Mouse (Mus musculus): ENCODE data around the gene Sik3. TPM values are rescaled to one million over a fixed set of nuclear protein-coding genes. Genes with fewer than 3 reads are reported as not detected.
A peak's percentile ranks its signal among the peaks of the same experiment; 100 is the strongest.

Gene Sik3
- polyA plus RNA-seq, 1 experiment from 2014 or later, result 10.6 TPM

GRCm38 (mm10) chr9:46067691-46068090 lies 55.1 kb downstream of the Sik3 start:
- 0 out of 2 replicates have a peak overlapping the region, but pooled peaks have one; percentile 26 for H3K27ac ChIP-seq (replicated peaks; ENCODE audit: low read depth, low read length)

GRCm38 (mm10) chr9:46069013-46069412 lies 56.4 kb downstream of the Sik3 start:
- DNase-seq (ENCODE audit: low spot score), result no peak
- Histone ChIP-seq H3K27ac (replicated peaks; ENCODE audit: low read depth, low read length) (no peak overlapping the region), H3K4me3 (ENCODE audit: low read depth, low read length) (no peak overlapping the region), H3K36me3 (ENCODE audit: control insufficient read depth, insufficient read depth, low read length) (no peaks in the 10 kb centered on the region), H3K4me2 (ENCODE audit: low read depth, severe bottlenecking) (no peak overlapping the region), H3K9ac (ENCODE audit: low read length) (no peak overlapping the region), H3K27me3 (ENCODE audit: control insufficient read depth, insufficient read depth, low read length) (no peaks in the 10 kb centered on the region), H3K9me3 (ENCODE audit: control insufficient read depth, low read length) (no peaks in the 10 kb centered on the region), H3K4me1 (ENCODE audit: control insufficient read depth, insufficient read depth, low read length) (peaks cover 19% of the 10 kb centered on the region)
- WGBS, result 83% methylated on average over 4 of the region's 4 CpGs
- ATAC-seq (ENCODE audit: insufficient number of reproducible peaks, low FRiP score, low TSS enrichment, low read depth), result no peak

More at GRCm38 (mm10) chr9:46067691-46068090, 55.1 kb downstream of the Sik3 start:
- no peak overlapping the region for H3K4me3 ChIP-seq (ENCODE audit: low read depth, low read length)
- ATAC-seq (ENCODE audit: insufficient number of reproducible peaks, low FRiP score, low TSS enrichment, low read depth) (peak; percentile 44; the same call in 1 of the 2 replicates), DNase-seq (ENCODE audit: low spot score) (peak; percentile 55)
- no peaks in the 10 kb centered on the region for H3K27me3 ChIP-seq (ENCODE audit: control insufficient read depth, insufficient read depth, low read length)
- 47% methylated on average over 7 of the region's 7 CpGs for WGBS
- no peaks in the 10 kb centered on the region for H3K9me3 ChIP-seq (ENCODE audit: control insufficient read depth, low read length)
- no peaks in the 10 kb centered on the region for H3K36me3 ChIP-seq (ENCODE audit: control insufficient read depth, insufficient read depth, low read length)
- H3K4me2 ChIP-seq (ENCODE audit: low read depth, severe bottlenecking), result no peak overlapping the region
- peaks cover 19% of the 10 kb centered on the region for H3K4me1 ChIP-seq (ENCODE audit: control insufficient read depth, insufficient read depth, low read length)
- no peak overlapping the region for H3K9ac ChIP-seq (ENCODE audit: low read length)

- Histone ChIP-seq H3K9ac (ENCODE audit: low read length) (no peak overlapping the region), H3K27ac (replicated peaks; ENCODE audit: low read depth, low read length) (no peak overlapping the region), H3K36me3 (ENCODE audit: control insufficient read depth, insufficient read depth, low read length) (no peaks in the 10 kb centered on the region), H3K27me3 (ENCODE audit: control insufficient read depth, insufficient read depth, low read length) (no peaks in the 10 kb centered on the region), H3K9me3 (ENCODE audit: control insufficient read depth, low read length) (no peaks in the 10 kb centered on the region), H3K4me2 (ENCODE audit: low read depth, severe bottlenecking) (no peak overlapping the region), H3K4me1 (ENCODE audit: control insufficient read depth, insufficient read depth, low read length) (peaks cover 11% of the 10 kb centered on the region), H3K4me3 (ENCODE audit: low read depth, low read length) (no peak overlapping the region)
- no peak for DNase-seq (ENCODE audit: low spot score)
- no peak for ATAC-seq (ENCODE audit: insufficient number of reproducible peaks, low FRiP score, low TSS enrichment, low read depth)
- 65% methylated on average over 9 of the region's 9 CpGs for WGBS
These were observed 59.6 kb downstream of the Sik3 start for GRCm38 (mm10) chr9:46072101-46072835.

GRCm38 (mm10) chr9:46073443-46073842 lies 60.8 kb downstream of the Sik3 start:
- H3K27me3 ChIP-seq (ENCODE audit: control insufficient read depth, insufficient read depth, low read length), result no peaks in the 10 kb centered on the region
- H3K4me2 ChIP-seq (ENCODE audit: low read depth, severe bottlenecking), result no peak overlapping the region
- WGBS, result 76% methylated on average over 3 of the region's 3 CpGs
- H3K9me3 ChIP-seq (ENCODE audit: control insufficient read depth, low read length), result no peaks in the 10 kb centered on the region
- ATAC-seq (ENCODE audit: insufficient number of reproducible peaks, low FRiP score, low TSS enrichment, low read depth) (no peak), DNase-seq (ENCODE audit: low spot score) (no peak)
- no peak overlapping the region for H3K27ac ChIP-seq (replicated peaks; ENCODE audit: low read depth, low read length)
- H3K4me1 ChIP-seq (ENCODE audit: control insufficient read depth, insufficient read depth, low read length), result peaks cover 4% of the 10 kb centered on the region; the same call in 1 of the 2 replicates
- H3K9ac ChIP-seq (ENCODE audit: low read length), result no peak overlapping the region
- no peaks in the 10 kb centered on the region for H3K36me3 ChIP-seq (ENCODE audit: control insufficient read depth, insufficient read depth, low read length)
- H3K4me3 ChIP-seq (ENCODE audit: low read depth, low read length), result no peak overlapping the region

- H3K27me3 ChIP-seq (ENCODE audit: control insufficient read depth, insufficient read depth, low read length), result no peaks in the 10 kb centered on the region
- peaks cover 4% of the 10 kb centered on the region; the same call in 1 of the 2 replicates for H3K4me1 ChIP-seq (ENCODE audit: control insufficient read depth, insufficient read depth, low read length)
- no peak overlapping the region for H3K27ac ChIP-seq (replicated peaks; ENCODE audit: low read depth, low read length)
- H3K36me3 ChIP-seq (ENCODE audit: control insufficient read depth, insufficient read depth, low read length), result no peaks in the 10 kb centered on the region
- H3K4me3 ChIP-seq (ENCODE audit: low read depth, low read length), result no peak overlapping the region
- 83% methylated on average over 2 of the region's 2 CpGs for WGBS
- H3K4me2 ChIP-seq (ENCODE audit: low read depth, severe bottlenecking), result no peak overlapping the region
- DNase-seq (ENCODE audit: low spot score), result no peak
- H3K9ac ChIP-seq (ENCODE audit: low read length), result no peak overlapping the region
- no peaks in the 10 kb centered on the region for H3K9me3 ChIP-seq (ENCODE audit: control insufficient read depth, low read length)
- no peak for ATAC-seq (ENCODE audit: insufficient number of reproducible peaks, low FRiP score, low TSS enrichment, low read depth)
These were observed 63.0 kb downstream of the Sik3 start for GRCm38 (mm10) chr9:46075578-46075977.

- Histone ChIP-seq H3K36me3 (ENCODE audit: control insufficient read depth, insufficient read depth, low read length) (no peaks in the 10 kb centered on the region), H3K4me3 (ENCODE audit: low read depth, low read length) (no peak overlapping the region), H3K4me1 (ENCODE audit: control insufficient read depth, insufficient read depth, low read length) (no peaks in the 10 kb centered on the region), H3K27ac (replicated peaks; ENCODE audit: low read depth, low read length) (no peak overlapping the region), H3K9ac (ENCODE audit: low read length) (no peak overlapping the region), H3K4me2 (ENCODE audit: low read depth, severe bottlenecking) (no peak overlapping the region), H3K9me3 (ENCODE audit: control insufficient read depth, low read length) (no peaks in the 10 kb centered on the region), H3K27me3 (ENCODE audit: control insufficient read depth, insufficient read depth, low read length) (no peaks in the 10 kb centered on the region)
- ATAC-seq (ENCODE audit: insufficient number of reproducible peaks, low FRiP score, low TSS enrichment, low read depth), result no peak
- WGBS, result 65% methylated on average over 6 of the region's 6 CpGs
- DNase-seq (ENCODE audit: low spot score), result no peak
These were observed 69.8 kb downstream of the Sik3 start for GRCm38 (mm10) chr9:46082381-46082821.

- no peaks in the 10 kb centered on the region for H3K27me3 ChIP-seq (ENCODE audit: control insufficient read depth, insufficient read depth, low read length)
- H3K9me3 ChIP-seq (ENCODE audit: control insufficient read depth, low read length), result no peaks in the 10 kb centered on the region
- no peaks in the 10 kb centered on the region for H3K4me1 ChIP-seq (ENCODE audit: control insufficient read depth, insufficient read depth, low read length)
- H3K4me2 ChIP-seq (ENCODE audit: low read depth, severe bottlenecking), result no peak overlapping the region
- no peaks in the 10 kb centered on the region for H3K36me3 ChIP-seq (ENCODE audit: control insufficient read depth, insufficient read depth, low read length)
- no peak overlapping the region for H3K4me3 ChIP-seq (ENCODE audit: low read depth, low read length)
- DNase-seq (ENCODE audit: low spot score) (no peak), ATAC-seq (ENCODE audit: insufficient number of reproducible peaks, low FRiP score, low TSS enrichment, low read depth) (no peak)
- WGBS, result 95% methylated on average over 7 of the region's 7 CpGs
- no peak overlapping the region for H3K27ac ChIP-seq (replicated peaks; ENCODE audit: low read depth, low read length)
- no peak overlapping the region for H3K9ac ChIP-seq (ENCODE audit: low read length)
These were observed 70.9 kb downstream of the Sik3 start for GRCm38 (mm10) chr9:46083490-46083893.

GRCm38 (mm10) chr9:46085898-46086297 lies 73.3 kb downstream of the Sik3 start:
- WGBS, result 68% methylated on average over 7 of the region's 7 CpGs
- Histone ChIP-seq H3K4me3 (ENCODE audit: low read depth, low read length) (no peak overlapping the region), H3K9ac (ENCODE audit: low read length) (no peak overlapping the region), H3K4me1 (ENCODE audit: control insufficient read depth, insufficient read depth, low read length) (no peaks in the 10 kb centered on the region), H3K27me3 (ENCODE audit: control insufficient read depth, insufficient read depth, low read length) (no peaks in the 10 kb centered on the region), H3K9me3 (ENCODE audit: control insufficient read depth, low read length) (no peaks in the 10 kb centered on the region), H3K4me2 (ENCODE audit: low read depth, severe bottlenecking) (no peak overlapping the region), H3K27ac (replicated peaks; ENCODE audit: low read depth, low read length) (no peak overlapping the region), H3K36me3 (ENCODE audit: control insufficient read depth, insufficient read depth, low read length) (no peaks in the 10 kb centered on the region)
- DNase-seq (ENCODE audit: low spot score), result no peak
- ATAC-seq (ENCODE audit: insufficient number of reproducible peaks, low FRiP score, low TSS enrichment, low read depth), result no peak

Data from limb, embryonic 11.5 days (tissue).